Mouse (Mus musculus) CH12F3 (cell line): ENCODE results near the gene Wrap53.
"Not testable (repeated sequence)": the region's sequence is repeated elsewhere in the genome, so short reads cannot be mapped to it uniquely, and the experiment has no call there.

Experiments used
- in situ Hi-C: fragments of 300-500 bp; cut with MboI; formaldehyde crosslinking; loops from 2 replicates; pipeline ENCODE4 v1.14.3; 2020; ENCODE audit warnings: low sequenced_read_pairs

The Wrap53 gene

DNA sequence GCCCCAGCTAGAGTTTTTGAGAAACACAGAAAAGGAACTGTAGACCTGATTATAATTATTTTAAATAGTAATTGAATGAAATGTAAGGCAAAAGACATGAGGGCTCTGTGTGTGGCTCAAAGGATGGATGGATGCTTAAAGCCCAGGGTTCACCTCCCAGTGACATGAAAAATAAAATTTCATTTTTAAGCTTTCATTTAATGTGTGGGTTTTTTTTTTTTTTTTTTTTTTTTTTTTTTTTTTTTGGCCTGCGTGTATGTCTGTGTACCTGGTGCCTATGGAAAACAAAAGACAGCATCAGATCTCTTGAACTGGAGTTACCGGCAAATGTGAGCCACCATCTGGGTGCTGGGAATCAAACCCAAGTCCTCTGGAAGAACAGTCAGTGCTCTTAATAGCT is 39.4 kb downstream of the Wrap53 start:
- in situ Hi-C loops, result no loop called here

GRCm38 (mm10) chr11:69534990-69535389 is 45.1 kb downstream of the Wrap53 start:
- in situ Hi-C loops, result no loop called here

DNA sequence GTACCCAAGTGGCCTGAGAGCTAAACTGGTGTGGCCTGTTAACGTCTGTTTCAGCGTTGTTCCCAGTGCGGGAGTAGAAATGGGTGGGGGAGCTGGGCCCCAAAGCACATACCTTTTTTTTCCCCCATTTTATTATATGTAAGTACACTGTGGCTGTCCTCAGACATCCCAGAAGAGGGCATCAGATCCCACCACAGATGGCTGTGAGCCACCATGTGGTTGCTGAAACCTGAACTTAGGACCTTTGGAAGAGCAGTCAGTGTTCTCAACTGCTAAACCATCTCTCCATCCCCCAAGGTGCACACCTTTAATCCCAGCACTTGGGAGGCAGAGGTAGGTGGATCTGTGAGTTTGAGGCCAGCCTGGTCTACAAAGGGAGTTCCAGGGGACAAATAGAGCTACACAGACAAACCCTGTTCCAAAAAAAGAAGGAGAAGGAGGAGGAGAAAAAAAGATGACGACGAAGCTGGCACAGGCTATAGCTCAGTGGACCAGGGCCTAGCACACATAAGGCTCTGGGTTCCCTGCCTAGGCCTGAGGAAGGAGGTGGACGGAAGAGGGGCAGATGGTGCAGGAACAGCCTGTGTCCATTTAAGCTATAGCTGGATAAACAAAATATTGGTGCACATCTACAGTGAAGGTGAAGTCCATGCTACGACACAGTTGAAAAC is 47.4 kb downstream of the Wrap53 start:
- in situ Hi-C loops, result no loop called here

DNA sequence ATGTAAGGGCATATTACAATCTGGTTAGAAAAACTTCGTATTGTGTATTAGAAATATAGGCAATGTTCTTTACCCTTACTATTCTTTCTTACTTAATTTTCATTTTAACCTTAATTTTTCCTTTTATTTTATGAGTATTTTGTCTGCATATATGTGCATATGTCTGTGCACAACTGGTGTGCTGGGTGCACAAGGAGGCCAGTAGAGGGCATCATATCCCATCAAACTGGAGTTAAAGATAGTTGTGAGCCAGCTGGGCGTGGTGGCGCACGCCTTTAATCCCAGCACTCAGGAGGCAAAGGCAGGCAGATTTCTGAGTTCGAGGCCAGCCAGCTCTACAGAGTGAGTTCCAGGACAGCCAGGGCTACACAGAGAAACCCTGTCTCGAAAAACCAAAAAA is 49.3 kb downstream of the Wrap53 start:
- in situ Hi-C loops, result not testable (repeated sequence)

DNA sequence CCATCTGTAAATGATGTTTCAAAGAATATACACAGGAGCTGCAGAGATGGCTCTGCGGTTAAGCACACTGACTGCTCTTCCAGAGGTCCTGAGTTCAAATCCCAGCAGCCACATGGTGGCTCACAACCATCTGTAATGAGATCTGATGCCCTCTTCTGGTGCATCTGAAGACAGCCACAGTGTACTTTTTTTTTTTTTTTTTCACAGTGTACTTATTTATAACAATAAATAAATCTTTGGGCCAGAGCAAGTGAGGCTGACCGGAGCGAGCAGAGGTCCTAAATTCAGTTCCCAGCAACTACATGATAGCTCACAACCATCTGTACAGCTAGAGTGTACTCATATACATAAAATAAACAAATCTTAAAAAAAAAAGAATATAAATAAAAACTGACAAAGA is 49.8 kb downstream of the Wrap53 start:
- in situ Hi-C loops, result not testable (repeated sequence)

- in situ Hi-C loops, result no loop called here
Measured at GRCm38 (mm10) chr11:69528031-69528390, 52.0 kb downstream of the Wrap53 start.

DNA sequence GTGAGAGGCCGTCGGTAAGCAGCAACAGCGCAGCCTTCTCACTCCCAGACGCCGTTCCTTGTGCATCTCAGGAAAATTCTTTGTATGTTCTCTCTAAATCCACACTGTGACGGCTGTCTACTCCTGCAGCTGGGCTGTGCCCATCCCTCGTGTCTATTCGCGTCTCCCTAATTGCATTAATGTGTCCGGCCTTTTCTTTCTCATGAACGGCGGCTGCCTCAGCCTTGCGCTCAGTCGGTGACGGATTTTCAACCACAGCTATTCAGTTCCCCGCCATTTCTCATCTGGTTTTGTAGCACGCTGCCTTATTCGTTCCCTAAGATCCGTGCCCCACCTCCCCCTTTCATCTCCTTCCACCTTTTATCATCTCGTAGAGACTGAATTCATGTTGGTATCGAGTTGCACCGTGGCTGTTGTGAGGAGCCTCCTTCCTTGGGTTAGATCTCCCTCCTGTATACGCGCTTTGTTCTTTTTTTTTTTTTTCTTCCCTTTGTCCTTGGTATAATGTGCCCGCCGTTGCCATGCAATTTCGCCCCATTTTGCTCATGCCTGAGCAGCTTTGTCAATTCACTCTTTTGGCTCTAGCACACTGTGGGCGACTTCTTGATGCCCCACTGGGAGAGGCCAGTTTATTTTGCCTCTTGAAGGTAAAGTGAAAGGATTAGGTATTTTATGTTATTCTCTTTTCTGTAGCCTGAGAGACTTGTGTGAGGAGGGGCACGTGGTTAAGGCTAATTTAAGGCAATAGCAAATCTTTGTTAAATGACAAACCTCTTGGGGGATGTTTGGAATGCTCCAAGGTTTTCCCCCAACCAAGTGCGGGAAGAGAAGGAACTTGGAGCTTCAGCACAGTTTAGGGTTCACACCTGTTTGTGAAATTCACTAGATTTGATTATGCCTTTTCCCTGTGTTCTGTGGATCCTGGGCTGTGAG is 52.7 kb downstream of the Wrap53 start:
- in situ Hi-C loops, result no loop called here

GRCm38 (mm10) chr11:69526631-69527030 is 53.4 kb downstream of the Wrap53 start:
- in situ Hi-C loops, result no loop called here

GRCm38 (mm10) chr11:69525661-69526060 is 54.4 kb downstream of the Wrap53 start:
- in situ Hi-C loops, result no loop called here

DNA sequence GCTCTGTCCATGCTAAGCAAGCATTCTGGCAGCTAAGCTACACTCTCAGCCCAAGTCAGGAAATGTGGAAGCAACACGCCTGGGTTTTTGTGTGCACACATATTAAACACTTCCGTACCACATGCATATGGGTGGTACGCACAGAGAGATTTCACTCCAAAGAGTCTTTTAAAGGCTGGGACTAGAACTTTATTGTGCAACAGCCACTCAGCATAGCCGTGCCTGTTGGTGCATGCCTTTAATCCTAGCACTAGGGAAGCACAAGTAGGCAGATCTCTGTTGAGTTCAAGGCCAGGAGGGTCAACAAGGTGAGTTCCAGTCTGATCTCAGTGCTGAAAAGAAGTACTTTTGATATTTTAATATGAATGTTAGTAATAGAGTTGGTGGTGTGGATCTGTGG is 56.4 kb downstream of the Wrap53 start:
- in situ Hi-C loops, result no loop called here

- in situ Hi-C loops, result no loop called here
Measured at GRCm38 (mm10) chr11:69521526-69522149, 58.4 kb downstream of the Wrap53 start.

GRCm38 (mm10) chr11:69519976-69520375 is 60.1 kb downstream of the Wrap53 start:
- in situ Hi-C loops, result loop anchor here (10.0 kb wide), 1 partner anchor 265 kb away; no protein-coding TSS in a partner anchor

DNA sequence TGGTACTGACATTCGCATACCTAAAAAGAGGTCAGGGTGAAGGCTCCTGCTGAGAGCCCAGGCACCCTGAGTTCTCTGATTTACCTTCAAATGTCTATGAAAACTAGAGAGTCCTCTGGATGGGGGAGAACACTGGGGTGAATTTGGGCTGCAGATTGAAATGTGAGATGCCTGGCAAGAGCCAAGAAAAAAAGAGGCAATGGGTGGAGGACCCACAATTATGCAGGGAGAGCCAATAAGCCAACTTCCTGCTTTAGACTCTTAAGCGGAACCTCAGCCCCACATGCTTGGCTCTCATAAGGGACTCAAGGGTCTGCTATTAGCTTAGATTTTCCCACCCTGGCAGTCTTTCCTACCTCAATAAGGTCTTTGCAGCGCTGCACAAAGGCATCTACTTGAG is 63.4 kb downstream of the Wrap53 start:
- in situ Hi-C loops, result loop anchor here (10.0 kb wide), 1 partner anchor 262 kb away; no protein-coding TSS in a partner anchor

GRCm38 (mm10) chr11:69516151-69516640 is 63.9 kb downstream of the Wrap53 start:
- in situ Hi-C loops, result loop anchor here (10.0 kb wide), 1 partner anchor 261 kb away; no protein-coding TSS in a partner anchor

DNA sequence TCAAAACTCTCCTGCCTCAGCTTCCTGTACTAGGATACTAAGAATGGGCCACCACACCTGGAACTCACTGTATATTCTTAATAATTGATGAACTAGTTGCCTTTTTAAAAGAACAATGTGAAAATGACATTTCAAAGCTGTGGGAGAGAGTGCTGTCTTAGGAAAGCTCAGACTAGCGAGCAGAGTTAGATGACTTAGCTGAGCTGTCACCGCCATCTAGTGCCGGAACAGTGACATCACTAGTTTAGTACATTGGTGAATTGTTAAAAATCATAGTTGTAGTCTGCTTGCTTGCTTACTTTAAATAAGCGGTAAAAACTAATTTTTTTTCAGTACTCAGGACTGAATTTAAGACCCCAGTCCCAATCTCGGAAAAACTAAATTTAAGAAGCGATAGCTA is 66.2 kb downstream of the Wrap53 start:
- in situ Hi-C loops, result loop anchor here (10.0 kb wide), 1 partner anchor 259 kb away; no protein-coding TSS in a partner anchor
